Mouse (Mus musculus) MEL (cell line): ENCODE results near the gene Gpr119. TPM values are rescaled to one million over a fixed set of nuclear protein-coding genes. Genes with fewer than 3 reads are reported as not detected.

Experiments
- DNase-seq: peaks from one replicate; pipeline ENCODE4 v3.0.0; 2011; ENCODE audit warnings: low read depth, low spot score
- H3K27ac ChIP-seq: 2 replicates; pipeline ENCODE4 v1.5.1; 2012; ENCODE audit warnings: low read depth, mild to moderate bottlenecking, control low read depth, low read length, moderate library complexity; ENCODE audit not compliant: control insufficient read depth
- H3K27me3 ChIP-seq, 2 experiments: fragments of 150-350 bp in 1 of 2; sonication (generic) in 1 of 2; 2 replicates each; pipeline ENCODE4 v1.6.1; 2012; ENCODE audit warnings: low read length in 2 of 2, mild to moderate bottlenecking in 2 of 2, improper control_type of control experiment in 1 of 2, moderate library complexity in 1 of 2; ENCODE audit not compliant: insufficient read depth in 2 of 2, control insufficient read depth in 1 of 2
- H3K36me3 ChIP-seq, 2 experiments: 2 replicates each; pipeline ENCODE4 v1.6.1; 2012 to 2014; ENCODE audit warnings: low read length in 2 of 2, improper control_type of control experiment in 1 of 2, inconsistent platforms in 1 of 2, mild to moderate bottlenecking in 1 of 2; ENCODE audit not compliant: insufficient read depth in 2 of 2, control insufficient read depth in 1 of 2
- H3K4me1 ChIP-seq, 2 experiments: fragments of 150-350 bp in 1 of 2; sonication (generic) in 1 of 2; 2 replicates each; pipeline ENCODE4 v1.6.1; 2012; ENCODE audit warnings: low read length in 2 of 2, improper control_type of control experiment in 1 of 2, mild to moderate bottlenecking in 1 of 2; ENCODE audit not compliant: insufficient read depth in 2 of 2, control insufficient read depth in 1 of 2
- H3K4me3 ChIP-seq, 2 experiments: fragments of 150-350 bp in 1 of 2; sonication (generic) in 1 of 2; 2 replicates each; pipeline ENCODE4 v1.5.1; 2012; ENCODE audit warnings: low read depth in 2 of 2, low read length in 2 of 2, mild to moderate bottlenecking in 2 of 2, moderate library complexity in 2 of 2, control low read depth in 1 of 2, improper control_type of control experiment in 1 of 2; ENCODE audit not compliant: control insufficient read depth in 1 of 2, insufficient read depth in 1 of 2
- H3K79me2 ChIP-seq: 2 replicates; pipeline ENCODE4 v1.6.1; 2012; ENCODE audit warnings: mild to moderate bottlenecking, low read length, moderate library complexity; ENCODE audit not compliant: control insufficient read depth, poor library complexity, insufficient read depth
- H3K9ac ChIP-seq: 2 replicates; pipeline ENCODE4 v1.6.1; 2012; ENCODE audit warnings: low read depth, mild to moderate bottlenecking, control low read depth, low read length, moderate library complexity; ENCODE audit not compliant: control insufficient read depth, poor library complexity, severe bottlenecking
- H3K9me3 ChIP-seq: fragments of 150-350 bp; sonication (generic); replicated peaks from 2 replicates; pipeline ENCODE4 v1.6.1; 2012; ENCODE audit warnings: mild to moderate bottlenecking, low read length, improper control_type of control experiment, moderate library complexity; ENCODE audit not compliant: insufficient read depth
- E2F4 ChIP-seq: IDR thresholded peaks from 2 replicates; pipeline ENCODE4 v1.6.1; 2011; ENCODE audit warnings: low read depth, low read length, improper control_type of control experiment, borderline replicate concordance
- EP300 ChIP-seq, 2 experiments: IDR thresholded peaks; 2 replicates each; pipeline ENCODE4 v1.6.1; 2011; ENCODE audit warnings: improper control_type of control experiment in 2 of 2, low read length in 2 of 2, low read depth in 1 of 2, mild to moderate bottlenecking in 1 of 2
- GABPA ChIP-seq: IDR thresholded peaks from 2 replicates; pipeline ENCODE4 v1.6.1; 2012; ENCODE audit warnings: low read depth, mild to moderate bottlenecking, inconsistent platforms, low read length, improper control_type of control experiment, moderate library complexity
- GATA1 ChIP-seq: IDR thresholded peaks from 2 replicates; pipeline ENCODE4 v1.6.1; 2011; ENCODE audit warnings: low read depth, low read length, improper control_type of control experiment
- HCFC1 ChIP-seq: IDR thresholded peaks from 2 replicates; pipeline ENCODE4 v1.6.1; 2012; ENCODE audit warnings: low read depth, mild to moderate bottlenecking, inconsistent platforms, low read length, improper control_type of control experiment, moderate library complexity
- JUND ChIP-seq: IDR thresholded peaks from 2 replicates; pipeline ENCODE4 v1.6.1; 2011; ENCODE audit warnings: low read depth, mild to moderate bottlenecking, improper control_type of control experiment, low read length
- MAFK ChIP-seq: IDR thresholded peaks from 2 replicates; pipeline ENCODE4 v1.6.1; 2011; ENCODE audit warnings: low read depth, mild to moderate bottlenecking, low read length, improper control_type of control experiment, borderline replicate concordance
- MAX ChIP-seq: IDR thresholded peaks from 2 replicates; pipeline ENCODE4 v1.6.1; 2011; ENCODE audit warnings: low read length, improper control_type of control experiment
- MAZ ChIP-seq: IDR thresholded peaks from 2 replicates; pipeline ENCODE4 v1.6.1; 2012; ENCODE audit warnings: low read depth, mild to moderate bottlenecking, inconsistent platforms, low read length, improper control_type of control experiment
- MXI1 ChIP-seq: IDR thresholded peaks from 2 replicates; pipeline ENCODE4 v1.6.1; 2011; ENCODE audit warnings: mild to moderate bottlenecking, low read depth, low read length, improper control_type of control experiment
- MYB ChIP-seq: IDR thresholded peaks from 2 replicates; pipeline ENCODE4 v1.6.1; 2011; ENCODE audit warnings: mild to moderate bottlenecking, low read depth, low read length, improper control_type of control experiment
- RAD21 ChIP-seq: IDR thresholded peaks from 2 replicates; pipeline ENCODE4 v1.6.1; 2011; ENCODE audit warnings: mild to moderate bottlenecking, low read depth, low read length, improper control_type of control experiment
- RCOR1 ChIP-seq: IDR thresholded peaks from 2 replicates; pipeline ENCODE4 v1.6.1; 2012; ENCODE audit warnings: low read depth, mild to moderate bottlenecking, inconsistent platforms, low read length, improper control_type of control experiment
- SMC3 ChIP-seq: IDR thresholded peaks from 2 replicates; pipeline ENCODE4 v1.6.1; 2011; ENCODE audit warnings: low read depth, low read length, improper control_type of control experiment
- TAL1 ChIP-seq: IDR thresholded peaks from 2 replicates; pipeline ENCODE4 v1.6.1; 2012; ENCODE audit warnings: mild to moderate bottlenecking, inconsistent platforms, low read length, moderate library complexity, mixed read lengths
- TCF12 ChIP-seq: IDR thresholded peaks from 2 replicates; pipeline ENCODE4 v1.6.1; 2014; ENCODE audit warnings: low read depth, mild to moderate bottlenecking, inconsistent platforms, low read length, improper control_type of control experiment, moderate library complexity
- USF2 ChIP-seq, 2 experiments: IDR thresholded peaks; 2 replicates each; pipeline ENCODE4 v1.6.1; 2011 to 2012; ENCODE audit warnings: improper control_type of control experiment in 2 of 2, low read length in 2 of 2, borderline replicate concordance in 1 of 2, inconsistent platforms in 1 of 2, low read depth in 1 of 2, mild to moderate bottlenecking in 1 of 2; ENCODE audit not compliant: insufficient read depth in 1 of 2
- ZC3H11A ChIP-seq: IDR thresholded peaks from 2 replicates; pipeline ENCODE4 v1.6.1; 2012; ENCODE audit warnings: low read depth, mild to moderate bottlenecking, inconsistent platforms, low read length, improper control_type of control experiment
- ZKSCAN1 ChIP-seq: IDR thresholded peaks from 2 replicates; pipeline ENCODE4 v1.6.1; 2012; ENCODE audit warnings: low read depth, mild to moderate bottlenecking, inconsistent platforms, low read length, improper control_type of control experiment, moderate library complexity
- ZNF384 ChIP-seq: IDR thresholded peaks from 2 replicates; pipeline ENCODE4 v1.6.1; 2012; ENCODE audit warnings: low read depth, mild to moderate bottlenecking, inconsistent platforms, low read length, improper control_type of control experiment
- polyA plus RNA-seq, 2 experiments: library from polyadenylated mRNA; stranded (reverse) in 1 of 2; unstranded in 1 of 2; fragments of >175 nt in 1 of 2; fragments of >200 nt in 1 of 2; gene quantifications; 2 replicates each; pipeline versions ENCODE4 v1.2.1 to v1.2.4; 2012; ENCODE audit warnings: low replicate concordance in 2 of 2, low read depth in 1 of 2; ENCODE audit not compliant: insufficient read length in 2 of 2, insufficient read depth in 1 of 2, missing spikeins in 1 of 2
- total RNA-seq: library from RNA; depleted of rRNA; stranded (reverse); fragments of 300-350 nt; gene quantifications from 2 replicates; pipeline ENCODE4 v1.2.3, GENCODE M21; 2012; rRNA removed

Gpr119 gene
- not detected in 2 replicates for total RNA-seq
- polyA plus RNA-seq: not detected

DNA sequence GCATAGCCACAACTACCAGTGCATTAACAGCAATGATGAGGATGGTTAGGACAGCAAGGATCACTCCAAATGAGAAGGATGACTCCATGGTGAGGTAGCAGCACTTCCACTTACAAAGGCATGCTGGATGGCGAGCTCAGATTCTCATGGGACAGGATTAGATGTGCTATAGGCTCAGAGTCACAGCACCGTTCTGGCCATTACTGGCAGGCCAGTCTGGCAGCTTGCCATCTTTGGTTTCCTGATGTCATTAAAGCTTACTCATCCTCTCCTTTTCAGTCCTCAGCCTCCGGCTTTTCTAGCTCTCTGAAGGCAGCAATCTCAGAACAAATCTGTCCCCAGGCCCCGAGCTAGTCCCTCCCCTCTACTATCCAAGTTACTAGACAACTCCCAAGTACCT is at the start of gene Gpr119:
Gene Gpr119, minus strand, starts transcription at position 308 of the 400 bp plus-strand sequence.
- no peak within 1 kb of the TSS for H3K9ac ChIP-seq
- no peaks in the 10 kb centered on the region for H3K36me3 ChIP-seq
- H3K27ac ChIP-seq: no peak within 1 kb of the TSS
- TF ChIP-seq RCOR1 (no peak), MAX (no peak), MAFK (no peak), TCF12 (no peak), MYB (no peak), SMC3 (no peak), E2F4 (no peak), USF2 (IDR thresholded peaks at IDR 0.05; ENCODE audit: borderline replicate concordance in 1 of 2, insufficient read depth in 1 of 2, low read depth in 1 of 2, low read length in 2 of 2) (no peak), ZNF384 (no peak), TAL1 (no peak), GABPA (no peak), JUND (no peak), ZKSCAN1 (no peak), GATA1 (no peak), MXI1 (no peak), RAD21 (no peak)
- DNase-seq: no peak
- H3K4me1 ChIP-seq: no peaks in the 10 kb centered on the region
- no peaks in the 10 kb centered on the region for H3K79me2 ChIP-seq
- H3K9me3 ChIP-seq: no peaks in the 10 kb centered on the region
- H3K4me3 ChIP-seq: no peak within 1 kb of the TSS
- no peaks in the 10 kb centered on the region for H3K27me3 ChIP-seq

GRCm38 (mm10) chrX:48712846-48713245 is 38.6 kb upstream of the Gpr119 start:
- Histone ChIP-seq H3K9ac (no peak overlapping the region), H3K4me3 (no peak overlapping the region), H3K36me3 (no peaks in the 10 kb centered on the region; a peak in 1 of 4 replicates), H3K4me1 (no peaks in the 10 kb centered on the region), H3K9me3 (no peaks in the 10 kb centered on the region), H3K27me3 (no peaks in the 10 kb centered on the region), H3K27ac (no peak overlapping the region), H3K79me2 (no peaks in the 10 kb centered on the region)
- no peak for TF ChIP-seq MYB
- no peak for TF ChIP-seq HCFC1
- no peak for TF ChIP-seq SMC3
- no peak for TF ChIP-seq ZC3H11A
- no peak for TF ChIP-seq GATA1
- TF ChIP-seq EP300 (IDR thresholded peaks at IDR 0.05; ENCODE audit: low read depth in 1 of 2, low read length in 2 of 2): no peak
- no peak for TF ChIP-seq JUND
- no peak for TF ChIP-seq MAZ
- no peak for TF ChIP-seq ZKSCAN1
- no peak for DNase-seq
